Comparison of ENCODE assay signal across 9 mouse cellular contexts in genomic region chr10:43034811-43035210, GRCm38 (mm10).
DNase-seq lines count a peak whose midpoint lies in the region; ATAC-seq lines count a peak whose summit lies in the region.
"Had no signal": no experiment of that assay in that cellular context is flagged by ENCODE, and none has a peak within 500 bp of the region (broad histone marks: within the 10 kb centered on the region; RNA-seq: fewer than 3 reads in every experiment).

No protein-coding gene starts in this region.

- intact Hi-C loops in heart, postnatal 36 days (cut with DNase I), result loop anchor here (2.0 kb wide), 1 partner anchor 30 kb away; no protein-coding TSS in a partner anchor

- ATAC-seq in inflammation-experienced regulatory T-cells, adult 6 months, result no peak
- no peak for ATAC-seq in CD4-positive, CD25-positive, alpha-beta regulatory T cell, adult 4 months

- DNase-seq in gastrocnemius, adult 18-20 months (ENCODE audit: low spot score), result peak; percentile 50
- no peak for DNase-seq in gastrocnemius, postnatal 4 days (ENCODE audit: low spot score in 2 of 2)
- DNase-seq in c-Kit-positive CD71-negative TER-119-negative erythroid progenitor cells, embryonic 14.5 days (ENCODE audit: low read depth), result peak; percentile 18
- peak; percentile 55 to 63 for DNase-seq in heart, postnatal 36 days
- peak; percentile 47 to 48 for DNase-seq in lung, postnatal 4 days
- no peak for DNase-seq in ovary, postnatal 10 days (ENCODE audit: low spot score)
- DNase-seq: thymus, postnatal 4 days had no signal

Comparison
In these comparisons a context has a peak if more than half of its experiments do, and no peak if none do; other contexts are left out.
1. DNase-seq: peak in gastrocnemius, adult 18-20 months (single experiment), c-Kit-positive CD71-negative TER-119-negative erythroid progenitor cells, embryonic 14.5 days (single experiment), heart, postnatal 36 days (2 of 2) and lung, postnatal 4 days (2 of 2); none in gastrocnemius, postnatal 4 days (0 of 2) and ovary, postnatal 10 days (single experiment).